Mouse (Mus musculus) stomach, embryonic 14.5 days (tissue): ENCODE measurements at regions not wholly inside any gene's neighbourhood (a gene's known extent, or its start where the extent isn't known, plus 50 kb on each side); places are given as distances from the start of the nearest gene placed in this dataset.

Experiments
- ATAC-seq: fragments of 200-750 bp; cut with Nextera tagmentation; 2 replicates; pipeline ENCODE4 v1.8.0; 2017; ENCODE audit warnings: low read depth, moderate TSS enrichment; ENCODE audit not compliant: insufficient number of reproducible peaks, insufficient read depth, low FRiP score
- H3K27ac ChIP-seq: fragments of 300-500 bp; sonication (generic); 2 replicates; pipeline ENCODE4 v1.5.1; 2014; ENCODE audit warnings: mild to moderate bottlenecking, low read length, moderate library complexity, mixed read lengths
- H3K27me3 ChIP-seq: fragments of 300-500 bp; sonication (generic); 2 replicates; pipeline ENCODE4 v1.6.1; 2014; ENCODE audit warnings: low read length, control low read depth, mixed read lengths; ENCODE audit not compliant: control insufficient read depth, insufficient read depth
- H3K36me3 ChIP-seq: fragments of 300-500 bp; sonication (generic); 2 replicates; pipeline ENCODE4 v1.6.1; 2014; ENCODE audit warnings: mild to moderate bottlenecking, control low read depth, low read length, moderate library complexity, mixed read lengths; ENCODE audit not compliant: control insufficient read depth, insufficient read depth
- H3K4me1 ChIP-seq: fragments of 300-500 bp; sonication (generic); 2 replicates; pipeline ENCODE4 v1.6.1; 2014; ENCODE audit warnings: low read length, control low read depth, mixed read lengths; ENCODE audit not compliant: control insufficient read depth, insufficient read depth
- H3K4me2 ChIP-seq: fragments of 300-500 bp; sonication (generic); replicated peaks from 2 replicates; pipeline ENCODE4 v1.6.1; 2014; ENCODE audit warnings: low read depth, low read length, control low read depth
- H3K4me3 ChIP-seq: fragments of 300-500 bp; sonication (generic); 2 replicates; pipeline ENCODE4 v1.5.1; 2014; ENCODE audit warnings: low read depth, low read length, control low read depth
- H3K9ac ChIP-seq: fragments of 300-500 bp; sonication (generic); replicated peaks from 2 replicates; pipeline ENCODE4 v1.6.1; 2014; ENCODE audit warnings: low read depth, mild to moderate bottlenecking, control low read depth, low read length, moderate library complexity, mixed read lengths
- H3K9me3 ChIP-seq: fragments of 300-500 bp; sonication (generic); 2 replicates; pipeline ENCODE4 v1.6.1; 2016; ENCODE audit warnings: low read depth, low read length, control low read depth; ENCODE audit not compliant: control insufficient read depth
- WGBS: fragments of 180-500 bp; shearing (Covaris S2); extraction: QIAGEN DNeasy Blood & Tissue Kit; methylation state at CpG from one replicate; pipeline ENCODE4 v1.1.7; 2014; 5-methylcytosine and 5-hydroxymethylcytosine counted together

DNA sequence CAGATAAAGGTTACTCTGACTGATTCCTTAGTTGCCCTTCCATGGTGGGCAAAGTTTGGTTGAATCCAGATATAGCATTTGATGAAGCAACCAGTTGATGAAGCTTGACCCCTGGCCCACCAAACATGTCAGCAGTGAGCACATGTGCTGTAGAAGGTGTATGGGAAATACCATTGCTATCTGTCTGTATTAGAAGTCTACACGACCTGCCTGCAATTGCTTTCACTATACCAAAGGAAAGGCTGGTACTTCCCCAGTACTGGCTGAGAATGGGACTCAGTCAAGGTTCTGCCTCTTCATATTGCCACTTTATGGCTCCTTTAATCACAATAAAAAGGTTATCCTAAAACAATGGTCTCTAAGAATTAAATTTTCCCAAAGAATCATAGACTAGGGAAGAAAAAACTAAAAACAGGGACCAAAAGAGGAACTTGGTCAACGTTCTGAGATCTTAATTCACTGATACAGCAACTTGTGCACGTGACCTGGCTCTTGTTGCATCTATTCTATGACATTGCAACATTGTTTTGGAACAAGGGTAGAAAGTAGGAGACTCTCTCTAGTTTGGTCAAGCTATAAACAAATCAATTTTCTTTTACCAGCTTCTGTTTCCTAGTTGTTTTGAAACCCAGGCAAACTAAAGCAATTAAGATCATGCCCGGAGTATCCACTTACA lies 284.0 kb downstream of the Rapgef2 start:
- no peak overlapping the region for H3K9ac ChIP-seq
- no peak overlapping the region for H3K27ac ChIP-seq
- H3K4me3 ChIP-seq = no peak overlapping the region
- no peaks in the 10 kb centered on the region for H3K27me3 ChIP-seq
- H3K4me2 ChIP-seq = no peak overlapping the region
- H3K36me3 ChIP-seq = no peaks in the 10 kb centered on the region
- H3K4me1 ChIP-seq = no peaks in the 10 kb centered on the region
- no peak for ATAC-seq
- 83% methylated on average over 4 of the region's 4 CpGs for WGBS
- no peaks in the 10 kb centered on the region for H3K9me3 ChIP-seq

DNA sequence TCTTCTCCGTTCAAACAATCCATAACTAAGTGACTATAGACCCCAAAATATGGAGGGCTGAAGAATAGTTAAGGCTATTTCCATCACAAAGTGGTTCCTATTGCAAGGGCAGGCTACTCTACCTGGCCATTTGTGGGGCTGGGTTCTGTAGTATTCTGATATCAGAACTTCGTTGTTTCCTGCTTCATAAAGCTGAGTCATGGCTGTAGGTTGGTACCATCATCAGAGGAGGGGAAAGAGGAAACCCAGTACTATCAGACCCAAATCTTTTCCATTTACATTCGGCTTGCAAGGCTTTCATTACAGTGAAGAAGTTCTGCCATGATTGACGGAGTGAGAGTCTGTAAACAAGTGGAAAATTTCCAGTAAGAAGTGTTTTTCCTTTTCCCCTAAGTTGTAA lies 284.6 kb downstream of the Rapgef2 start:
- H3K36me3 ChIP-seq = no peaks in the 10 kb centered on the region
- H3K4me3 ChIP-seq = no peak overlapping the region
- no peak for ATAC-seq
- no peak overlapping the region for H3K9ac ChIP-seq
- no peak overlapping the region for H3K27ac ChIP-seq
- no peaks in the 10 kb centered on the region for H3K9me3 ChIP-seq
- 86% methylated on average over 4 of the region's 4 CpGs for WGBS
- H3K4me1 ChIP-seq = no peaks in the 10 kb centered on the region
- H3K4me2 ChIP-seq = no peak overlapping the region
- H3K27me3 ChIP-seq = no peaks in the 10 kb centered on the region

DNA sequence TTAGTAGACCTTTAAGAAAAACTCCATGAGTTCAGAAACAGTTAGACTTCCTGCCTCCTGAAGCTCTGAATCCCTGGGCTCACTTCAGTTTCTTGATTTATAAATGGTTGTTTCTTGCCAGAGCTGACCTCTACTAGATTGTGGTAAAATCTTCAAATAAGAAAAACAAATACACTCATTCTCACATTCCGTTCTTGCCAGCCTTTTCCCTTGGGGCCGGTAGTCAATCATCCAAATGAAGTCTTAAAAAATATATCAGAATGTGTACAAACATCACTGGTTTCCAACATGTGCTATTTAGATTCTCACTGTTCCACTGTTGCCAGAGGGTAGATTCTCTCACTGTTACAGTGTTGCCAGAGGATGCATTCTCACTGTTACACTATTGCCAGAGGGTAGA lies 286.0 kb downstream of the Rapgef2 start:
- Histone ChIP-seq H3K36me3 (no peaks in the 10 kb centered on the region), H3K4me1 (no peaks in the 10 kb centered on the region), H3K27ac (no peak overlapping the region), H3K27me3 (no peaks in the 10 kb centered on the region), H3K4me2 (no peak overlapping the region), H3K9me3 (no peaks in the 10 kb centered on the region), H3K9ac (no peak overlapping the region), H3K4me3 (no peak overlapping the region)
- ATAC-seq = no peak
- WGBS = 61% methylated on average over 2 of the region's 2 CpGs

DNA sequence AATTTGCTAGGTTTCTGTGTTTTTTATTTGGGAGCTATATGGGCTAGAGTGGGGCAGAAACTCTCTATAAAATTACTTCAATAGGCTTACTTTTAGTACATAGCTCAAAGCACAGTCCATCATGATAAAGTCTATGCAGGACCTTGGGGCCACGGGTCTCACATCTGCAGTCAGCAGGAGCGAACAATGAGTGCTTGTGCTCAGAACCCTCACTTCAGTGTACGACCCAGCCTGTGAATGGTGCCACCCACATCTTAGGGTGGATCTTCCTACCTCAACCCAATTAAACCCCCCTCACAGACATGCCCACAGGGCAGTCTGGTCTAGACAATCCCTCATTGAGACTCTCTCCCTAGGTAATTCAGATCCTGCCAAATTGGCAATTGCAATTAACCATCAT lies 286.5 kb downstream of the Rapgef2 start:
- Histone ChIP-seq H3K9me3 (no peaks in the 10 kb centered on the region), H3K27ac (no peak overlapping the region), H3K4me2 (no peak overlapping the region), H3K4me1 (no peaks in the 10 kb centered on the region), H3K4me3 (no peak overlapping the region), H3K9ac (no peak overlapping the region), H3K36me3 (no peaks in the 10 kb centered on the region), H3K27me3 (no peaks in the 10 kb centered on the region)
- WGBS = 82% methylated on average over 3 of the region's 3 CpGs
- ATAC-seq = no peak

DNA sequence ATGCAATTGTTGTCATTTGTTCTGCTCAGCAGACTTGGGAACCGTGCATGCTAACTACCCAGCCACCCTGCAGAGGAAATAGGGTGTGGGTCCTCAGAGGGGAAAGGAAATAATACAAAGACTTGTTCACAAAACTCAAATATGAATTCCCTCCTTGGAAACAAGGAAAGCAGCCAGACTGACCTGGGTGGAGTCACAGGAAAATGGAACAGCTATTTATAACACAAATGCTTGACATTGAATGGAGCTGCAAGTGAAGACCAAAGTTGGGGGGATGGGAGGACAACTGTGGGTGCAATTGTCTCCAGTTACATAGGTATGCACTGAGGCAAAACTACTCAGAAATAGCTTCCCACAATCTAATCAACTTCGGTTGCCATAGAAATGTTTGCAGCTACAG lies 298.2 kb downstream of the Rapgef2 start:
- H3K27ac ChIP-seq = no peak overlapping the region
- 63% methylated on average over 2 of the region's 2 CpGs for WGBS
- H3K4me3 ChIP-seq = no peak overlapping the region
- no peak overlapping the region for H3K4me2 ChIP-seq
- no peak for ATAC-seq
- no peaks in the 10 kb centered on the region for H3K27me3 ChIP-seq
- H3K4me1 ChIP-seq = no peaks in the 10 kb centered on the region
- no peaks in the 10 kb centered on the region for H3K9me3 ChIP-seq
- no peaks in the 10 kb centered on the region for H3K36me3 ChIP-seq
- no peak overlapping the region for H3K9ac ChIP-seq

DNA sequence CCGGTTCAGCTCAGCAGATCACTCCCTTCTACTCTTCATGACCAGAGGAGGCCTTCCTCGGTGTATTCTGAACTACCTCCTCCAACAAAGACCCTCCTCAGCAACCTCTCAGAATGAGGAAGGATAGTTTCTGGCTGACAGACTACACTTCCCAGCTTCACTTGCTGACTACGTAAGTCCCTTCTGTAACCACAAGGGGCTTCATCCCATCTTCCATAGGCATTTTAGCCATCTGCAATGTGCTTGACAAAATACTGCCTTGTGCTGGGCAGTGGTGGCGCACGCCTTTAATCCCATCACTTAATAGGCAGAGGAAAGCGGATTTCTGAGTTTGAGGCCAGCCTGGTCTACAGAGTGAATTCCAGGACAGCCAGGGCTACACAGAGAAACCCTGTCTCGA lies 299.6 kb downstream of the Rapgef2 start:
- Histone ChIP-seq H3K4me2 (no peak overlapping the region), H3K4me3 (no peak overlapping the region), H3K9ac (no peak overlapping the region), H3K27ac (no peak overlapping the region), H3K4me1 (no peaks in the 10 kb centered on the region), H3K27me3 (no peaks in the 10 kb centered on the region), H3K36me3 (no peaks in the 10 kb centered on the region), H3K9me3 (no peaks in the 10 kb centered on the region)
- WGBS = 72% methylated on average over 6 of the region's 7 CpGs
- no peak for ATAC-seq

DNA sequence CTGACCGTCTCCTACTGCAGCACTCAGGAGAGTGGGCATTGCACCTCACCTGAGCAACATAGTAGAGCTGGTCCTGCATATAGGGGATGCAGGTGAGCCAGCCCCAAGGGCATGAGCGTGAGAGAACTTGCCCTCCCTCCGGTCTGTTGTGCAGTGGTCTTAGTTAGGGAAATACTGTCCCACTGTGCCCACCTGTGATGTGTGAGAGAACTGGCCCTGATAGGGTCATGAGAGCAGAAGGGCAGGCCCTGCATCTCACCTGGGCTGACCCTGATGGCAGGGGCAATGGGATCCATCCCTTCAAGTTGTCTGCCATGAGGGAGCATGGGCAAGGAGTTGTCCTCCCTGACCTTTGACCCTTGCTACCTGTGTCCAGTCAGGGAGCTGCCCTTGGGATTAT lies 305.3 kb downstream of the Rapgef2 start:
- no peak for ATAC-seq
- H3K9me3 ChIP-seq = no peaks in the 10 kb centered on the region
- no peaks in the 10 kb centered on the region for H3K36me3 ChIP-seq
- no peaks in the 10 kb centered on the region for H3K4me1 ChIP-seq
- H3K4me3 ChIP-seq = no peak overlapping the region
- H3K27me3 ChIP-seq = no peaks in the 10 kb centered on the region
- H3K4me2 ChIP-seq = no peak overlapping the region
- no peak overlapping the region for H3K9ac ChIP-seq
- no peak overlapping the region for H3K27ac ChIP-seq
- 90% methylated on average over 3 of the region's 3 CpGs for WGBS

DNA sequence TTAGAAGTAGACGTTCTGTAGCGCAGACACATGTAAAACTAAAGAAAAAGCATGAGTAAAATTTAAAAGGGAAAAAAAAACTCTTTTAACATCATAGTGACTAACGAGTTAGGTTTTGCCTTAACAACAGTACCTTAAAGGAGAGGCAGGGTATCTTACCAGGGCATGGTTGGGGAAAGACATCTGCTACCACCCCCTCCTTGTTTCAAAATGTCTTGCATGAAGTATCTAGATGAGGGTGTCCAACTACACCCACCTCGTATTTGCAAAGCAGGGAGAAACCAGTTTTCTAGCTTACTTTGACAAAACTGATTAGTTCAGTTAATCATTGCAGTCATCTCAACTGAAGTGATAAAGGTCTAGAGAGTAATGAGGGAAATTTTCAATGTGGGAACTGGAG lies 307.5 kb downstream of the Rapgef2 start:
- Histone ChIP-seq H3K9ac (no peak overlapping the region), H3K36me3 (no peaks in the 10 kb centered on the region), H3K27me3 (no peaks in the 10 kb centered on the region), H3K4me3 (no peak overlapping the region), H3K27ac (no peak overlapping the region), H3K9me3 (no peaks in the 10 kb centered on the region), H3K4me1 (no peaks in the 10 kb centered on the region), H3K4me2 (no peak overlapping the region)
- ATAC-seq = no peak
- 79% methylated on average over 4 of the region's 4 CpGs for WGBS
